Mouse (Mus musculus): ENCODE measurements around the gene Cbx3. TPM values are rescaled to one million over a fixed set of nuclear protein-coding genes. Genes with fewer than 3 reads are reported as not detected.

Gene Cbx3
- polyA plus RNA-seq, 1 experiment = 22.3 TPM

- Histone ChIP-seq H3K9me3 (no peaks in the 10 kb centered on the region), H3K4me1 (peaks cover 6% of the 10 kb centered on the region; the same call in 1 of the 2 replicates), H3K36me3 (replicated peaks; ENCODE audit: low read length) (peaks cover 6% of the 10 kb centered on the region), H3K4me3 (replicated peaks) (no peak overlapping the region), H3K27me3 (replicated peaks) (peaks cover 27% of the 10 kb centered on the region)
- TF ChIP-seq GATA1 (IDR thresholded peaks at IDR 0.05; ENCODE audit: borderline replicate concordance, low read length) = no peak
- TF ChIP-seq FLI1 (IDR thresholded peaks at IDR 0.05; ENCODE audit: low read length) = no peak
Observed at GRCm38 (mm10) chr6:51452927-51453503, 17.1 kb upstream of the Cbx3 start.

- Histone ChIP-seq H3K27me3 (replicated peaks) (peaks cover 20% of the 10 kb centered on the region), H3K4me1 (peaks cover 6% of the 10 kb centered on the region; the same call in 1 of the 2 replicates), H3K9me3 (no peaks in the 10 kb centered on the region), H3K4me3 (replicated peaks) (no peak overlapping the region), H3K36me3 (replicated peaks; ENCODE audit: low read length) (peaks cover 23% of the 10 kb centered on the region)
- TF ChIP-seq FLI1 (IDR thresholded peaks at IDR 0.05; ENCODE audit: low read length) = no peak
Observed at GRCm38 (mm10) chr6:51454949-51455348, 15.2 kb upstream of the Cbx3 start.

- H3K9me3 ChIP-seq = no peaks in the 10 kb centered on the region
- TF ChIP-seq FLI1 (IDR thresholded peaks at IDR 0.05; ENCODE audit: low read length) (no peak), GATA1 (IDR thresholded peaks at IDR 0.05; ENCODE audit: borderline replicate concordance, low read length) (no peak)
Observed at GRCm38 (mm10) chr6:51456198-51456597, 14.0 kb upstream of the Cbx3 start.

GRCm38 (mm10) chr6:51457283-51457682, 12.9 kb upstream of the Cbx3 start:
- peaks cover 10% of the 10 kb centered on the region for H3K27me3 ChIP-seq (replicated peaks)
- H3K36me3 ChIP-seq (replicated peaks; ENCODE audit: low read length) = peaks cover 46% of the 10 kb centered on the region
- TF ChIP-seq GATA1 (IDR thresholded peaks at IDR 0.05; ENCODE audit: borderline replicate concordance, low read length) (no peak), FLI1 (IDR thresholded peaks at IDR 0.05; ENCODE audit: low read length) (no peak)
- H3K4me3 ChIP-seq (replicated peaks) = no peak overlapping the region
- H3K9me3 ChIP-seq = no peaks in the 10 kb centered on the region
- H3K4me1 ChIP-seq = peaks cover 16% of the 10 kb centered on the region; the same call in 1 of the 2 replicates

More at GRCm38 (mm10) chr6:51456198-51456597, 14.0 kb upstream of the Cbx3 start:
- no peak overlapping the region for H3K4me3 ChIP-seq (replicated peaks)
- peaks cover 35% of the 10 kb centered on the region for H3K36me3 ChIP-seq (replicated peaks; ENCODE audit: low read length)
- H3K27me3 ChIP-seq (replicated peaks) = peaks cover 16% of the 10 kb centered on the region
- H3K4me1 ChIP-seq = peaks cover 11% of the 10 kb centered on the region; the same call in 1 of the 2 replicates

GRCm38 (mm10) chr6:51457770-51458387, 12.3 kb upstream of the Cbx3 start:
- TF ChIP-seq GATA1 (IDR thresholded peaks at IDR 0.05; ENCODE audit: borderline replicate concordance, low read length) (no peak), FLI1 (IDR thresholded peaks at IDR 0.05; ENCODE audit: low read length) (no peak)
- Histone ChIP-seq H3K4me3 (replicated peaks) (no peak overlapping the region), H3K4me1 (peaks cover 17% of the 10 kb centered on the region; the same call in 1 of the 2 replicates), H3K36me3 (replicated peaks; ENCODE audit: low read length) (peaks cover 50% of the 10 kb centered on the region), H3K9me3 (no peaks in the 10 kb centered on the region), H3K27me3 (replicated peaks) (peaks cover 7% of the 10 kb centered on the region)

- H3K27me3 ChIP-seq (replicated peaks) = peaks cover 2% of the 10 kb centered on the region
- TF ChIP-seq FLI1 (IDR thresholded peaks at IDR 0.05; ENCODE audit: low read length) = no peak
- H3K4me3 ChIP-seq (replicated peaks) = no peak overlapping the region
- H3K36me3 ChIP-seq (replicated peaks; ENCODE audit: low read length) = peaks cover 61% of the 10 kb centered on the region
- no peaks in the 10 kb centered on the region for H3K9me3 ChIP-seq
- peaks cover 27% of the 10 kb centered on the region for H3K4me1 ChIP-seq
Observed at GRCm38 (mm10) chr6:51458925-51459312, 11.2 kb upstream of the Cbx3 start.

- no peak overlapping the region for H3K4me3 ChIP-seq (replicated peaks)
- no peak for TF ChIP-seq FLI1 (IDR thresholded peaks at IDR 0.05; ENCODE audit: low read length)
- no peak for TF ChIP-seq GATA1 (IDR thresholded peaks at IDR 0.05; ENCODE audit: borderline replicate concordance, low read length)
- no peaks in the 10 kb centered on the region for H3K9me3 ChIP-seq
- H3K27me3 ChIP-seq (replicated peaks) = no peaks in the 10 kb centered on the region
- H3K4me1 ChIP-seq = peaks cover 31% of the 10 kb centered on the region
- peaks cover 66% of the 10 kb centered on the region for H3K36me3 ChIP-seq (replicated peaks; ENCODE audit: low read length)
Observed at GRCm38 (mm10) chr6:51459313-51460020, 10.7 kb upstream of the Cbx3 start.

- H3K36me3 ChIP-seq (replicated peaks; ENCODE audit: low read length) = peaks cover 71% of the 10 kb centered on the region
- peaks cover 29% of the 10 kb centered on the region for H3K4me1 ChIP-seq
- H3K4me3 ChIP-seq (replicated peaks) = no peak overlapping the region
- H3K27me3 ChIP-seq (replicated peaks) = no peaks in the 10 kb centered on the region
- TF ChIP-seq FLI1 (IDR thresholded peaks at IDR 0.05; ENCODE audit: low read length) (no peak), GATA1 (IDR thresholded peaks at IDR 0.05; ENCODE audit: borderline replicate concordance, low read length) (no peak)
- H3K9me3 ChIP-seq = no peaks in the 10 kb centered on the region
Observed at GRCm38 (mm10) chr6:51460021-51460360, 10.2 kb upstream of the Cbx3 start.

GRCm38 (mm10) chr6:51460363-51460762, 9.8 kb upstream of the Cbx3 start:
- TF ChIP-seq GATA1 (IDR thresholded peaks at IDR 0.05; ENCODE audit: borderline replicate concordance, low read length) (no peak), FLI1 (IDR thresholded peaks at IDR 0.05; ENCODE audit: low read length) (no peak)
- H3K9me3 ChIP-seq = no peaks in the 10 kb centered on the region
- peaks cover 75% of the 10 kb centered on the region for H3K36me3 ChIP-seq (replicated peaks; ENCODE audit: low read length)
- H3K4me3 ChIP-seq (replicated peaks) = no peak overlapping the region
- H3K27me3 ChIP-seq (replicated peaks) = no peaks in the 10 kb centered on the region
- peaks cover 29% of the 10 kb centered on the region for H3K4me1 ChIP-seq

- Histone ChIP-seq H3K36me3 (replicated peaks; ENCODE audit: low read length) (peaks cover 50% of the 10 kb centered on the region), H3K4me3 (replicated peaks) (peak overlapping the region; percentile 97), H3K27me3 (replicated peaks) (no peaks in the 10 kb centered on the region), H3K9me3 (no peaks in the 10 kb centered on the region), H3K4me1 (peaks cover 46% of the 10 kb centered on the region)
- TF ChIP-seq FLI1 (IDR thresholded peaks at IDR 0.05; ENCODE audit: low read length) (no peak), GATA1 (IDR thresholded peaks at IDR 0.05; ENCODE audit: borderline replicate concordance, low read length) (no peak)
Observed at GRCm38 (mm10) chr6:51467649-51468048, 2.5 kb upstream of the Cbx3 start.

All from megakaryocyte, embryonic 14.5 days (primary cell).